Mouse (Mus musculus): Measurements from ENCODE around the gene Faah.

Faah gene

GRCm38 (mm10) chr4:116017902-116018746 is at the start of gene Faah:
TSS of gene Faah (minus strand) at chr4:116017926.
- DNase-seq (ENCODE audit: low spot score in 2 of 2), result no peak

DNA sequence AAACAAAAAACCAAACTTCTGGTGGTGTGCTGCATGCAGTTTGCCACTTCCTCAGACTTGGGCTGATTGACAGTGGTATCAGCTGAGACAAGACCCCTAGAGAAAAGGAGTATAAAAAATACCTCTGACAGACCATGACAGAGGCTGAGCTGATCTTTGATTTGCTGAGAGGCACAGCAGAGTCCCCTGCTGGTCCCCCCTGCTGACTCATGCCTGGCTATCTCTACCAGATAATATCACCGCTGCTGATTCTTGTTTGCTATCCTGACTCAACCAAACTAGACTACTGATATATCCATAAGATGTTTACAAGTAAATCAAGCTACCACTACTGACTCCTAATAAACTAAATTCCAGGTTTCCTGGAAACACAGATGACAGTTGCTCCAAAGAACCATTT is 46.1 kb upstream of the Faah start:
- DNase-seq (ENCODE audit: low spot score in 2 of 2), result no peak

DNA sequence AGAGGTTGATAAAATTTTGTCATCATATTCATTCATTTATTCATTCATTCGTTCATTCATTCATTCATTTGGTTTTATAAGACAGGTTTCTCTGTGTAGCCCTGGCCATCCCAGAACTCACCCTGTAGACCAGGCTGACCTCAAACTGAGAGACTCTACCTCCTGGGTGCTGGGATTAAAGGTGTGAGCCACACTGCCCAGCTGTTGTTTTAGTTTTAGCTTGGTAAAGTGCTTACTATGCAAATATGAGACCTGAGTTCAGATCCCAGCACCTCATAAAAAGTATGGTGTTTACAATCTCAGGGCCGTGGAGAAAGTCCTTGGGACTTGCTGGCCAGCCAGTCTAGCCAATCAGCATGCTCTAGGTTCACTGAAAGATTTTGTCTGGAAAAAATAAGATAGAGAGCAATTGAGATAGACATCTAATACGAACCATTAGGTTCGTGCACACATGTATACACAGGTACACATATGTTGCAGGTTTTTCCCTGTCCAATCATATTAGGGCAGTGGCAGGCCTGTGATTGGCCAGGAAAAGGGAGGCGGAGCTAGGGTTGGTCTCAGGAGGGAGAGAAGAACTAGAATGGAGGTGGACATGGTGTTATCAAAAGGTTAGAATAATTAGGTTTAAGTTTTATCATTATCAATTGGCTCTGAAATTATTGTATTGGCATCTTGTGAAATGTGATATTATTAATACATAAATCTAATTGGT is 41.4 kb upstream of the Faah start:
- DNase-seq (ENCODE audit: low spot score in 2 of 2), result no peak

- no peak for DNase-seq (ENCODE audit: low spot score in 2 of 2)
These were observed 39.8 kb upstream of the Faah start for GRCm38 (mm10) chr4:116057559-116057958.

DNA sequence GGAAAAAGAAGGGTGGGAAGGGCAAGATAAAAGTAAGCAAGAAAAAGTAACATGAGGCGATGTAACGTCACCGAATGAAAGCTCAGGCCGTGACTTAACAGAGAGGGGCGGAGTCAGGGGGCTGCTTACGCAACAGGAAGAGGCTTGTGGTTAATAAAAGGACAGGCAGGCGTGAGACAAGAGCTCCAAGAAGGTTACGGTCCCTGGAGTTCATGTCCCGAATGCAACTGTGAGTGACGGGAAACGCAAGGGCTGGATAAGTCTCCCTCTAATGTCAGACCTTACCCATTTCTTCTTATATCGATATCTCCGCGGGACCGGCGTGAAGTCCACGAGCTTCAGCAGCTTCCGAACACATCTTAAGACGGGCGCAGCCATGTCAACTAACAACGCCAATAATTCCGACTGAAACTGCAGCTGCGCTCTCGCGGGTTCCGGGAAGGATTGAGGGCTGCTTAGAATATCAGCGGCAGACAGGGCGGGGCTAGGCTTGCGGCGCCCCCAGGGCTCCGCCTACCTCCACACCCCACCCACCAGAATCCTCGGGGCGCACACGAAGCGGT is 35.8 kb upstream of the Faah start, which contains the start of gene Nsun4:
Gene Nsun4, minus strand, starts transcription at position 478 of the 563 bp plus-strand sequence.
- DNase-seq (ENCODE audit: low spot score in 2 of 2), result peak; percentile 84 to 89

GRCm38 (mm10) chr4:116052526-116053293 is 35.0 kb upstream of the Faah start:
- no peak for DNase-seq (ENCODE audit: low spot score in 2 of 2)

GRCm38 (mm10) chr4:116049211-116049610 is 31.5 kb upstream of the Faah start:
- no peak for DNase-seq (ENCODE audit: low spot score in 2 of 2)

GRCm38 (mm10) chr4:116048130-116048920 is 30.6 kb upstream of the Faah start:
- DNase-seq (ENCODE audit: low spot score in 2 of 2), result no peak

GRCm38 (mm10) chr4:116047681-116048080 is 30.0 kb upstream of the Faah start:
- DNase-seq (ENCODE audit: low spot score in 2 of 2), result no peak

- no peak for DNase-seq (ENCODE audit: low spot score in 2 of 2)
These were observed 28.9 kb upstream of the Faah start for GRCm38 (mm10) chr4:116046604-116047003.

GRCm38 (mm10) chr4:116042186-116042585 is 24.5 kb upstream of the Faah start:
- DNase-seq (ENCODE audit: low spot score in 2 of 2), result no peak

DNA sequence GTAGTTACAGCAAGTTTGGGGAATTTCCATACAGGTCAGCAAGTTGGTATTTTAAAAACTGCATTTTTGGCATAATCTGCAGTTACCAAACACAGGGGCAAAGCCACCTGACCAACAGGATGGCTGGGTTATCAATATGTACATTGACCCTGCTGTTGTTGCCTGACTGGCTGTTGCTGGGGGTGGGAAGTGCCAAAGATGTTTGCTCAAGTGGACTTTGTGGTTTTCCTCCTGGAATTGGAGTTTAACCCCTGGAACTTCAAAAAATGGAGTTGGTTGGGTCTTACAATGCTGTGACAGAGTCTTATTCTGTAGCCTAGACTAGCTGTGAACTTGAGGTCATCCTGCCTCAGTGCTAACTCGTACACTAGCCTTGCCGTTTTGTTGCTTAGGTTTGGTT is 22.7 kb upstream of the Faah start:
- no peak for DNase-seq (ENCODE audit: low spot score in 2 of 2)

- DNase-seq (ENCODE audit: low spot score in 2 of 2), result no peak
These were observed 15.6 kb upstream of the Faah start for GRCm38 (mm10) chr4:116033374-116033773.

GRCm38 (mm10) chr4:116032906-116033305 is 15.2 kb upstream of the Faah start:
- DNase-seq (ENCODE audit: low spot score in 2 of 2), result no peak

GRCm38 (mm10) chr4:116017300-116017901 is 325 bp downstream of the Faah start:
- peak in 1 of 2 experiments; percentile 70 for DNase-seq (ENCODE audit: low spot score in 2 of 2)

GRCm38 (mm10) chr4:116016862-116017299 is 845 bp downstream of the Faah start:
- DNase-seq (ENCODE audit: low spot score in 2 of 2), result no peak

- no peak for DNase-seq (ENCODE audit: low spot score in 2 of 2)
These were observed 1.3 kb downstream of the Faah start for GRCm38 (mm10) chr4:116016396-116016795.

DNA sequence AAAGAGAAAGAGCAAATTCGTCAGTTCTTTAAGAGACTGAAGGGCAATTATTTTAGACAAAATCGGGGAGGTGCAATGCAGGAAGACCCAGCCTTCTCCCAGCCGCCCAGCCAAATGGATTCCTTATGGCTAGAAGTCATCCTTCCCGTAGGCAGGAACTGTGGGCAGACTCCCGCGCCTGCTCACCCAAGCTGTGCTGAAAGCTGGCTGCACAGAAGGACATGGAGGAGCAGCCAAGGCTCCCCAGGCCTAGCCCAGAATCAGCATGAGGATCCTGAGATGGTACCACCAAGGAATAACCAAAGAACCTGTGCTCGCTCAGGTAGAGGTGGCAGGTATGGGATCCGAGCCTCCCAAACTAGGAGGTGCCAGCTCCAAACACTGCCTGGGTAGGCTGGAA is 1.7 kb downstream of the Faah start:
- DNase-seq (ENCODE audit: low spot score in 2 of 2), result no peak

- no peak for DNase-seq (ENCODE audit: low spot score in 2 of 2)
These were observed 2.2 kb downstream of the Faah start for GRCm38 (mm10) chr4:116015502-116015901.

GRCm38 (mm10) chr4:116010186-116010585 is 7.5 kb downstream of the Faah start:
- no peak for DNase-seq (ENCODE audit: low spot score in 2 of 2)

DNA sequence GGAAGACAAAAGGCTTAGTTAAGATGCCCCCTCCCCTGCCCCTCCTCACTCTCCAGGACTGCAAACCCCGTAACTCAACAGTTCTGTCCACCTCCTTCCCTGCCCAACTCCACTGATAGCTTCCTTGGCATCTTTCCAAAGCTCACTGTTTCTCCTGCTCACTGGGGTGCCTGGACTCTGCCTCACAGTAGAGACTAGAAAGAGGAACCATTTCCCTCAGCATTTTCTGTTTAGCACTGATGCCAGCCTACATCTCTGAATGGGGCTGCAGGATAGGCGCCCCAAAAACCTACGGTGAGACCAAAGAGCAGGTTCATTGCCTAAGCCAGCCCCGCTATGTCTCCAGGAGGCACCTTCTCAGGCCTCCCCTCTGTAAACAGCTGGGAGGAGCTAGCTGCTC is 16.5 kb downstream of the Faah start:
- no peak for DNase-seq (ENCODE audit: low spot score in 2 of 2)
